Comparison of ENCODE assay signal across 12 mouse cellular contexts in genomic region chr2:135251821-135252315, GRCm38 (mm10).
DNase-seq lines count a peak whose midpoint lies in the region; ATAC-seq and TF ChIP-seq lines count a peak whose summit lies in the region.
"Had no signal": no experiment of that assay in that cellular context is flagged by ENCODE, and none has a peak within 500 bp of the region (broad histone marks: within the 10 kb centered on the region; RNA-seq: fewer than 3 reads in every experiment).

No protein-coding gene starts in this region.

- H3K36me3 ChIP-seq in hindbrain, postnatal 0 days (ENCODE audit: insufficient read depth, low read length) = no peaks in the 10 kb centered on the region
- H3K36me3 ChIP-seq in hindbrain, embryonic 13.5 days = 0 out of 2 replicates have a peak, but pooled peaks cover 2% of the 10 kb centered on the region
- H3K36me3 ChIP-seq in lung, embryonic 14.5 days (ENCODE audit: insufficient read depth) = no peaks in the 10 kb centered on the region
- H3K36me3 ChIP-seq in limb, embryonic 10.5 days = no peaks in the 10 kb centered on the region
- H3K36me3 ChIP-seq: lung, embryonic 15.5 days had no signal

- H3K4me3 ChIP-seq in hindbrain, postnatal 0 days (ENCODE audit: low read length) = no peak overlapping the region
- no peak overlapping the region for H3K4me3 ChIP-seq in hindbrain, embryonic 13.5 days
- no peak overlapping the region for H3K4me3 ChIP-seq in lung, embryonic 14.5 days (ENCODE audit: low read depth, low read length)
- no peak overlapping the region for H3K4me3 ChIP-seq in limb, embryonic 10.5 days
- H3K4me3 ChIP-seq: lung, embryonic 15.5 days had no signal

- no peaks in the 10 kb centered on the region for H3K4me1 ChIP-seq in hindbrain, postnatal 0 days (ENCODE audit: insufficient read depth, low read length)
- H3K4me1 ChIP-seq in hindbrain, embryonic 13.5 days (replicated peaks) = no peaks in the 10 kb centered on the region
- H3K4me1 ChIP-seq in lung, embryonic 14.5 days (ENCODE audit: insufficient read depth) = no peaks in the 10 kb centered on the region
- H3K4me1 ChIP-seq in limb, embryonic 10.5 days = no peaks in the 10 kb centered on the region
- H3K4me1 ChIP-seq: lung, embryonic 15.5 days had no signal

- ATAC-seq in hindbrain, postnatal 0 days = no peak
- ATAC-seq in hindbrain, embryonic 13.5 days (ENCODE audit: low FRiP score) = no peak
- ATAC-seq in lung, embryonic 14.5 days (ENCODE audit: insufficient read depth) = peak; percentile 41; the same call in 1 of the 2 replicates

- H3K9ac ChIP-seq in hindbrain, postnatal 0 days (replicated peaks; ENCODE audit: low read length) = no peak overlapping the region
- H3K9ac ChIP-seq in hindbrain, embryonic 13.5 days = no peak overlapping the region
- H3K9ac ChIP-seq in lung, embryonic 14.5 days = no peak overlapping the region
- H3K9ac ChIP-seq: lung, embryonic 15.5 days had no signal

- H3K4me2 ChIP-seq in hindbrain, postnatal 0 days (ENCODE audit: low read depth, low read length) = no peak overlapping the region
- H3K4me2 ChIP-seq in hindbrain, embryonic 13.5 days = no peak overlapping the region
- H3K4me2 ChIP-seq in lung, embryonic 14.5 days = no peak overlapping the region
- H3K4me2 ChIP-seq: lung, embryonic 15.5 days had no signal

- peak; percentile 68 for TF ChIP-seq CTCF in hindbrain, postnatal 0 days (IDR thresholded peaks at IDR 0.05; ENCODE audit: low read depth)
- peak; percentile 67 for TF ChIP-seq CTCF in lung, embryonic 14.5 days (IDR thresholded peaks at IDR 0.05; ENCODE audit: low read depth)

- no peak overlapping the region for H3K27ac ChIP-seq in hindbrain, postnatal 0 days
- no peak overlapping the region for H3K27ac ChIP-seq in hindbrain, embryonic 13.5 days
- H3K27ac ChIP-seq in lung, embryonic 14.5 days (ENCODE audit: low read depth) = no peak overlapping the region
- no peak overlapping the region for H3K27ac ChIP-seq in limb, embryonic 10.5 days
- H3K27ac ChIP-seq: lung, embryonic 15.5 days had no signal

- peak; percentile 14 for DNase-seq in hindbrain, postnatal 0 days (ENCODE audit: low spot score)
- no peak for DNase-seq in lung, embryonic 14.5 days
- no peak for DNase-seq in lung, postnatal 25 days (ENCODE audit: low spot score)
- peak; percentile 37 for DNase-seq in brain, adult 2 months (ENCODE audit: low read depth, low spot score)
- peak; percentile 32 for DNase-seq in lung, postnatal 36 days
- DNase-seq in limb, embryonic 10.5 days (ENCODE audit: low spot score) = no peak
- DNase-seq in thymus, postnatal 25 days = no peak
- DNase-seq: gastrocnemius, postnatal 36 days; right cerebral cortex, postnatal 4 days; thymus, adult 18-20 months had no signal

- H3K27me3 ChIP-seq in hindbrain, postnatal 0 days (ENCODE audit: insufficient read depth, low read length) = no peaks in the 10 kb centered on the region
- no peaks in the 10 kb centered on the region for H3K27me3 ChIP-seq in hindbrain, embryonic 13.5 days
- H3K27me3 ChIP-seq in lung, embryonic 14.5 days (ENCODE audit: insufficient read depth, low read length) = no peaks in the 10 kb centered on the region
- H3K27me3 ChIP-seq in limb, embryonic 10.5 days (ENCODE audit: low read depth, poor library complexity, severe bottlenecking) = no peaks in the 10 kb centered on the region
- H3K27me3 ChIP-seq: lung, embryonic 15.5 days had no signal

- 94% methylated on average over 3 of the region's 3 CpGs for WGBS in hindbrain, postnatal 0 days
- 94% methylated on average over 3 of the region's 3 CpGs for WGBS in hindbrain, embryonic 13.5 days
- 94% methylated on average over 3 of the region's 3 CpGs for WGBS in lung, embryonic 14.5 days
- 96% methylated on average over 3 of the region's 3 CpGs for WGBS in limb, embryonic 10.5 days

- H3K9me3 ChIP-seq in hindbrain, postnatal 0 days (ENCODE audit: low read length) = no peaks in the 10 kb centered on the region
- H3K9me3 ChIP-seq in hindbrain, embryonic 13.5 days = no peaks in the 10 kb centered on the region
- H3K9me3 ChIP-seq in lung, embryonic 14.5 days (ENCODE audit: low read depth, low read length) = no peaks in the 10 kb centered on the region
- no peaks in the 10 kb centered on the region for H3K9me3 ChIP-seq in limb, embryonic 10.5 days (replicated peaks)
- H3K9me3 ChIP-seq: lung, embryonic 15.5 days had no signal

Comparison
In these comparisons a context has a peak if more than half of its experiments do, and no peak if none do; other contexts are left out.
1. DNase-seq: peak in hindbrain, postnatal 0 days (single experiment), brain, adult 2 months (single experiment) and lung, postnatal 36 days (single experiment); none in lung, embryonic 14.5 days (single experiment), lung, postnatal 25 days (single experiment), limb, embryonic 10.5 days (single experiment) and thymus, postnatal 25 days (single experiment).